Mouse (Mus musculus): ENCODE measurements around the gene Car4. TPM values are rescaled to one million over a fixed set of nuclear protein-coding genes. Genes with fewer than 3 reads are reported as not detected.
A peak's percentile ranks its signal among the peaks of the same experiment; 100 is the strongest.

The Car4 gene
- polyA plus RNA-seq, 1 experiment from 2014 or later = not detected

DNA sequence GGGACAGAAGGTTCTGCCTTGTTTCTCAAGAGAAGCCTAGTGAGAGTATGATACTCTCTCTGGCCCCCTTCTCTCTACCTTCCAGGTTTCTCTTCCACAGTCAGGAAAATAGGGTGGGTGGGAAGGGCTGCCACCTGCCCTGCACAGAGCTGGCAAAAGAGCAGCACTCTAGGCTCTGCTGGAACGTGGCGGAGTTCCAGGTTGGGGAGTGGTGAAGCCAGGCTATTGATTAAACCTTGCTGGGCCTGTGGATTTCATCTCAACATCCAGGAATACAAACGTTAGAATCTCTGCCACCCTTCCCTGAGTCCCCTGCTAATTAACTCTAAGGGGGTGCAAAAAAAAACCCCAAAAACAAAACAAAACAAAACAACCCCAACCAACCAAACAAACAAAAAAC is 9.1 kb upstream of the Car4 start:
- H3K27me3 ChIP-seq (ENCODE audit: insufficient read depth, low read length) = peaks cover 15% of the 10 kb centered on the region; the same call in 1 of the 2 replicates

DNA sequence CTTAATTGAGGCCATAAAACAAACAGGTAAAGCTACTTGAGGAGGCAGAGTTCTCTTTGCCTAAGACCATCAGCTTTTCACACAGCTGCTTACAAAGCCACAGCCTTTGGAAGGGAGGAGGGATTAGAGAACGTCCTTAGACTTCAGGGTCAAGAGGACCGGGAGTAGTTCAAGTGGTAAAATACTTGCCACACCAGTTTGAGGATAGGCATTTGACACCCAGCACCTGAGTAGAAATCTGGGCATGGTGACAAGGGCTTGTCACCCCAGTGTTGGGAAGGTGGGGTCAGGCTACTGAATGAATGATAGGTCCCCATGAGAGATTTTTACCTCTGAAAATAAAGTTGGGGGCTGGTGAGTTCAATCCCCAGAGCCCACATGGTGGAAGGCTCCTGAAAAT is 5.0 kb upstream of the Car4 start:
- Histone ChIP-seq H3K36me3 (replicated peaks; ENCODE audit: insufficient read depth, low read length) (no peaks in the 10 kb centered on the region), H3K4me2 (ENCODE audit: low read depth, low read length) (no peak overlapping the region), H3K4me1 (ENCODE audit: insufficient read depth) (peaks cover 3% of the 10 kb centered on the region; the same call in 1 of the 2 replicates), H3K9ac (replicated peaks) (no peak overlapping the region), H3K27me3 (ENCODE audit: insufficient read depth, low read length) (peaks cover 17% of the 10 kb centered on the region), H3K9me3 (ENCODE audit: low read length) (no peaks in the 10 kb centered on the region), H3K27ac (ENCODE audit: low read depth) (no peak overlapping the region), H3K4me3 (ENCODE audit: low read depth, low read length) (no peak overlapping the region)
- TF ChIP-seq CTCF (IDR thresholded peaks at IDR 0.05; ENCODE audit: low read depth) (no peak), EP300 (IDR thresholded peaks at IDR 0.05; ENCODE audit: low read depth) (no peak)
- DNase-seq (no peak), ATAC-seq (no peak)
- 52% methylated on average over 2 of the region's 2 CpGs for WGBS (ENCODE audit: insufficient replicate concordance)

More for the DNA sequence above, 9.1 kb upstream of the Car4 start:
- Histone ChIP-seq H3K27ac (ENCODE audit: low read depth) (no peak overlapping the region), H3K36me3 (replicated peaks; ENCODE audit: insufficient read depth, low read length) (no peaks in the 10 kb centered on the region), H3K4me2 (ENCODE audit: low read depth, low read length) (no peak overlapping the region), H3K9me3 (ENCODE audit: low read length) (no peaks in the 10 kb centered on the region), H3K9ac (replicated peaks) (no peak overlapping the region), H3K4me3 (ENCODE audit: low read depth, low read length) (no peak overlapping the region), H3K4me1 (ENCODE audit: insufficient read depth) (peaks cover 3% of the 10 kb centered on the region; the same call in 1 of the 2 replicates)
- no peak for TF ChIP-seq EP300 (IDR thresholded peaks at IDR 0.05; ENCODE audit: low read depth)
- TF ChIP-seq CTCF (IDR thresholded peaks at IDR 0.05; ENCODE audit: low read depth) = no peak
- DNase-seq = peak; percentile 47
- WGBS (ENCODE audit: insufficient replicate concordance) = 26% methylated on average over 3 of the region's 3 CpGs
- no peak for ATAC-seq

DNA sequence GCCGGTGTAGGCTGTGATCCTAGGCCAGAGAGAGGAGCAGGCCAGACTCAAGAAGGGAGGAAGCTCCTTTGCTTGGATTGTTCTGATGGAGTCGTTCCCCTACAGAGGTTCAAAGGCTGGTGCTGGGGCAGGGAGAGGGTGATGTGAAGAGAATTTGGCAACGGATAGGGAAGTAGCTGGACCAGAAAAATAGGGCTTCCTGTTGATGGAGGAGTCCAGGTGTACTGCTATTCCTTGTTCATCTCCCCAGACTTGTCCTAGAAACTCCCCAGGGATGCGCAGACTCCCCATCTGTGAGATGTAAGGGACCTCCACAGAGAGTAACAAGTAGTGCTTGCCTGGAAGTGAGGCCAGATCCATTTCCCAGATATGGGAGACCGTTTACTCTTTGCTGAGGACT is 1.2 kb upstream of the Car4 start:
- Histone ChIP-seq H3K4me2 (ENCODE audit: low read depth, low read length) (no peak overlapping the region), H3K27me3 (ENCODE audit: insufficient read depth, low read length) (peaks cover 45% of the 10 kb centered on the region), H3K9me3 (ENCODE audit: low read length) (no peaks in the 10 kb centered on the region), H3K36me3 (replicated peaks; ENCODE audit: insufficient read depth, low read length) (no peaks in the 10 kb centered on the region), H3K27ac (ENCODE audit: low read depth) (no peak overlapping the region), H3K4me1 (ENCODE audit: insufficient read depth) (peaks cover 7% of the 10 kb centered on the region; the same call in 1 of the 2 replicates), H3K9ac (replicated peaks) (no peak overlapping the region), H3K4me3 (ENCODE audit: low read depth, low read length) (no peak overlapping the region)
- no peak for TF ChIP-seq CTCF (IDR thresholded peaks at IDR 0.05; ENCODE audit: low read depth)
- no peak for TF ChIP-seq EP300 (IDR thresholded peaks at IDR 0.05; ENCODE audit: low read depth)
- no peak for ATAC-seq
- no peak for DNase-seq
- WGBS (ENCODE audit: insufficient replicate concordance) = 30% methylated on average over 5 of the region's 5 CpGs

DNA sequence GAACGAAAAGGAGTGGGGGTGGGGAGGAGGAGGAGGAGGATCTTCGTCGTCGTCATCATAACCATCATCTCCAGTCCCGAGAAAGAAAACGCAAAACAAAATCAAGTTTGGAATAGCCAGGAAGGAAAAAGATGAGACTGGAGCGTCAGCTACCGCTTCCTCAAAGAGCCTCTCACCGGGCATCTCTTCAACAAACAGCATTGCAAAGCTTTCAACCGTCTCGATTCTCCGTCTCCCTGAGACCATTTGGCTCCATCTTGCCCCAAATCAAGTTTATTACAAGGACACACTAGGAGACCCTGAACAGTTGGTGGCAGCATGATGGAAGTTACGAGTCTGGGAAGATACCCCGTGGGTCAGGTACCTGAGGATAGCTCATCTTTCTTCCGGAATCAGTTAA is 415 bp upstream of the Car4 start:
- no peak for TF ChIP-seq EP300 (IDR thresholded peaks at IDR 0.05; ENCODE audit: low read depth)
- 7% methylated on average over 15 of the region's 15 CpGs for WGBS (ENCODE audit: insufficient replicate concordance)
- Histone ChIP-seq H3K4me2 (ENCODE audit: low read depth, low read length) (no peak overlapping the region; the same call in 1 of the 2 replicates), H3K27me3 (ENCODE audit: insufficient read depth, low read length) (peaks cover 45% of the 10 kb centered on the region), H3K9me3 (ENCODE audit: low read length) (no peaks in the 10 kb centered on the region), H3K4me3 (ENCODE audit: low read depth, low read length) (no peak overlapping the region), H3K36me3 (replicated peaks; ENCODE audit: insufficient read depth, low read length) (no peaks in the 10 kb centered on the region), H3K4me1 (ENCODE audit: insufficient read depth) (peaks cover 7% of the 10 kb centered on the region; the same call in 1 of the 2 replicates), H3K27ac (ENCODE audit: low read depth) (no peak overlapping the region), H3K9ac (replicated peaks) (no peak overlapping the region)
- ATAC-seq (no peak), DNase-seq (no peak)

DNA sequence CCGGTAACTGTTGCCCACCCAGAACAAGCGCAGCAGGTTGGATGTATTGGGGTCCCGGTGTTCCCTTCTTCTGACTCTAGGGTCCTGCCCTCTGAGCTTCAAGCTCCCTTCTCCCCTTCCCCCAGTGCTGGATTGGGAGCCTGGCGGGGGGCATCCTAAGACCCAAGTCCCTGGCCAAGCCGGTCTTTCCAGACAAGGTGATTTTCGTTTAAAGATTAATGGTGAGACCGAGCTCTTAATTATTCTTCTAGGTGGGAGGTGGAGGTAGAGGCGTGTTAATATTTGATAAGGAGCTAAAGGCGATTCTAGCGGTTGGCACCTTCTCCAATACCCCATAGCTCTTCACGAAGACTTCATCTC is 665 bp downstream of the Car4 start:
- Histone ChIP-seq H3K4me3 (ENCODE audit: low read depth, low read length) (no peak overlapping the region), H3K27ac (ENCODE audit: low read depth) (no peak overlapping the region), H3K4me2 (ENCODE audit: low read depth, low read length) (no peak overlapping the region), H3K27me3 (ENCODE audit: insufficient read depth, low read length) (peaks cover 45% of the 10 kb centered on the region), H3K9me3 (ENCODE audit: low read length) (no peaks in the 10 kb centered on the region), H3K36me3 (replicated peaks; ENCODE audit: insufficient read depth, low read length) (no peaks in the 10 kb centered on the region), H3K4me1 (ENCODE audit: insufficient read depth) (peaks cover 7% of the 10 kb centered on the region; the same call in 1 of the 2 replicates), H3K9ac (replicated peaks) (no peak overlapping the region)
- WGBS (ENCODE audit: insufficient replicate concordance) = 2% methylated on average over 11 of the region's 11 CpGs
- ATAC-seq = no peak
- DNase-seq = no peak
- TF ChIP-seq EP300 (IDR thresholded peaks at IDR 0.05; ENCODE audit: low read depth) = no peak
- TF ChIP-seq CTCF (IDR thresholded peaks at IDR 0.05; ENCODE audit: low read depth) = no peak

DNA sequence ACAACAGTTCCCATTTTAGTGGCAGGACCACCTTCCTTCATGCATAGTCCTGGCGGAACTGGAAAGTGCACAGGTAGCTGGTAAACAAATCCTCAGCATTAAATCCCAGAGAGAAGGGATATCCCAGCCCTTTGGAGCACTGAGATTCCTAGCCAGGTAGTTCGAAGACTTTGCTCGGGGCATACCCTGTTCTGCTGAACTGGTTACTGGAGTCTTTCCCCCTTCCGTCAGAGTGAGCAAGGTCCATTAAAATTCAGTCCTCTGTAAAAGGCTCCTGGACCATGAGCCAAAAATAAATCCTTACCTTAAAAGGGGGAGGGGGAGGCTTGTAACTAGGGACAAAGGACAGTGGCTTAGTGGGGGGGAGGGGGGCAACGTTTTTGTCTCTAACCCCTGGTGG is 1.6 kb downstream of the Car4 start:
- Histone ChIP-seq H3K9ac (replicated peaks) (no peak overlapping the region), H3K27ac (ENCODE audit: low read depth) (no peak overlapping the region), H3K4me3 (ENCODE audit: low read depth, low read length) (no peak overlapping the region), H3K4me2 (ENCODE audit: low read depth, low read length) (no peak overlapping the region), H3K9me3 (ENCODE audit: low read length) (no peaks in the 10 kb centered on the region), H3K36me3 (replicated peaks; ENCODE audit: insufficient read depth, low read length) (no peaks in the 10 kb centered on the region), H3K27me3 (ENCODE audit: insufficient read depth, low read length) (peaks cover 45% of the 10 kb centered on the region), H3K4me1 (ENCODE audit: insufficient read depth) (peaks cover 7% of the 10 kb centered on the region; the same call in 1 of the 2 replicates)
- TF ChIP-seq CTCF (IDR thresholded peaks at IDR 0.05; ENCODE audit: low read depth) (no peak), EP300 (IDR thresholded peaks at IDR 0.05; ENCODE audit: low read depth) (no peak)
- 26% methylated on average over 5 of the region's 5 CpGs for WGBS (ENCODE audit: insufficient replicate concordance)
- ATAC-seq (no peak), DNase-seq (no peak)

DNA sequence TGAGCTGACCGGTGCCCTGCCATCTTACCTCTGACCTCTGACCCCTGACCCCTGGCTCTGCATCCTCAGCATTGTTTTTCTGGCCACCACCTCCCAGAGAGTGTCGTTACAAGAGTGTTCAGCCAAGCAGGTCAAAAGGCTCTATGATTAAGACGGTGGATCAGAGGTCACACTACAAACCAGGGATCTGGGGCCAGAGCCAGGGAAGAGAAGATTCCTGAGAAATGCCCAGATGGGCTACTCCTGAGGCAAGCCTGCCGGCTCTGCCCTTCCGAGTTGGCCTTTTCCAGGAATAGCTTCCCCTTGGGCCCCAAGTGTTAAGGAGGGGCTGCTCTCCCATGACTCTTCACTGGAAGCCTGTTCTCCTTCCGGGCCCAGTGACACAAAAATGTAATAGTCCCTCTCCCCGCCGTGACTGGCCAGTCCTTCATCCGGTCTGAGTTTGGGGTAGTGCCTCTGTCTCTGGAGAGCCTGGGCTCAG is 2.2 kb downstream of the Car4 start:
- ATAC-seq (no peak), DNase-seq (no peak)
- Histone ChIP-seq H3K9me3 (ENCODE audit: low read length) (no peaks in the 10 kb centered on the region), H3K36me3 (replicated peaks; ENCODE audit: insufficient read depth, low read length) (no peaks in the 10 kb centered on the region), H3K4me3 (ENCODE audit: low read depth, low read length) (no peak overlapping the region), H3K27me3 (ENCODE audit: insufficient read depth, low read length) (peaks cover 45% of the 10 kb centered on the region), H3K9ac (replicated peaks) (no peak overlapping the region), H3K4me2 (ENCODE audit: low read depth, low read length) (no peak overlapping the region), H3K4me1 (ENCODE audit: insufficient read depth) (peaks cover 7% of the 10 kb centered on the region; the same call in 1 of the 2 replicates), H3K27ac (ENCODE audit: low read depth) (no peak overlapping the region)
- WGBS (ENCODE audit: insufficient replicate concordance) = 17% methylated on average over 9 of the region's 9 CpGs
- no peak for TF ChIP-seq CTCF (IDR thresholded peaks at IDR 0.05; ENCODE audit: low read depth)
- TF ChIP-seq EP300 (IDR thresholded peaks at IDR 0.05; ENCODE audit: low read depth) = no peak
